Mouse (Mus musculus) left cerebral cortex, adult 11 months (tissue): Measurements from ENCODE around the gene Prrt4.

Experiments used
- DNase-seq: peaks from one replicate; pipeline ENCODE4 v3.0.0; 2022; ENCODE audit warnings: low spot score

Gene Prrt4

DNA sequence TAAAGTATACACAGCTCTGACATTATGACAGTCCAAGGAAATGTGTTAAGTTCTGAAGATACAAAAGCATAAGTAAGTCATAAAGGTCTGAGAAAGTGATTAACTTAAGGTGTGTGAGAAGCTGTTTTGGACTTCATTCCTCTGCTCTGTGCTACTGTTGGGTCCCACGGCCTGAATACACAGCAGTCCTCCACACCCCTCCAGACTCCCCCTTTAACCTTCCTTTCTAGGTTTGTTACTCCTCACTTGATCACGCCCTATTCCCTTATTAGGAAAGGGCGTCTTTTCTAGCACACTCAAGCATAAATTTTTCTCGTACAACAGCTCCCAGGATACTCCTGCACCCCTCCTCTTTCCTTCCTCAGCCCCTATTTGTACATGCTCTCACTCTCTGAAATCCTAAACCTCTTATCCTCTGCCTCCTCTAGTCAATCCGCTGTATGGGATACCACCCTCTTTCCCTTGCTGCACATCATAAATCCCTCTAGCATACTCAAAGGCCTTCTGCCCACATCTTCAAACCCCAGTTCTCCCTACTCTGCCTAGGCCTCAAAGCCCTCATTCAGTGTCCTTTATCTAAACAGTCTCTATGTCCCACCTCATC is 31.9 kb downstream of the Prrt4 start:
- no peak for DNase-seq

DNA sequence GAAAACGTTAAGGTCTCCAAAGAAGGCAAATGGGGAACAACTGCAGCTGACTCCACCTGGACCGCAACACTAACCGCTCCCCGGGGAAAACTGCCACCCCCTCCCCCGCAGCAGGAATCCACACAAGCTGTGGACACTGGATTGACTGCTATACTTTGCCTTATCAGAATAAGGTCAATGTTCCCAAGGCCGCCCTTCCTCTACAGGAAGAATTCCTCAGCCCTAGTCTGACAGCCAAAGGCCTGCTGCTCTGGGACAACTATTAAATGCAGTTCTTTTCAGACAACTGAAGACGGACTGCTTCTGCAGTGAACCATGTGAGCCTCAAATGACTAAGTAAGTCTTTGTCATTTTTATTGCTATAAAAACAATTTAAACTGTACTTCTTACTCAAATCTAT is 32.7 kb downstream of the Prrt4 start:
- DNase-seq, result no peak

DNA sequence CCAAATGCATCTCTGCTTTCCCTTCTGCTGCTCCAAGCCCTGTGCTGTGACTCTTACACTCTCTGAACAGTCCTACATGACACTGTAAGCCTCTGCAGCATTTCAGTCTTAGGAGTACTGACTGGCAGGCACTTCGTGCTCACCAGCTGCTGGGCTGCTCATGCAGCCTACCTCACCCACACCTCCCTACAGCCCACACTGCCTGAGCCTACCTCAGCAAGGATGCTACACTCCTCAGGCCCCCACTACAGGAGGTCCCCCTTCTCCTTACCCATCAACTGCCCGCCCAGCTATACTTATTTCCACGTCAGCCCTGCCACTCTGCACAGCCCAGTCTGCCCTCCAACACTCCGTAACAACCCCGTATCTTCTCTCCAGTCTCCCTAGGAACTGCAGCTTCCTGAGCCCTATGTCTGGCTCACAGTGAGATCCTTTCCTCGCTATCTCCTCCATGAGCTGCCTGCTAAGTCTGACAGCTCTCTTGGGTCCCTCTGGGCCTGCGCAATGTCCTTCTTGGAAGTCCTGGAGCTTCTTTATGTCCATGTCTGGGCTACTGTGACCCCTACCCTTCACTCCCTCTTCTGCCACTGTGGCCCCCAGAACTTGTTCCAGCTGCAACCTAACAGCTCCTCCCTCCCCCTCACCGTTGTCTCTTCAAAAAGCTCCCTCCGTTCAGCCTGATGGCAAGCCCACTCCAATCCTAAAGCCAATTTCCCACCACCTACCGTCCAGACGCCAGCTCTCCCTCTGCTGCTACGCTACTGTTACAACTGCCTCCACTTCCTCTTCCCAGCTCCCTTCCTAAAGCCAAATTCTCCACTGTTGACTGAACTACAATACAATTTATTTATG is 33.7 kb downstream of the Prrt4 start:
- DNase-seq, result no peak

DNA sequence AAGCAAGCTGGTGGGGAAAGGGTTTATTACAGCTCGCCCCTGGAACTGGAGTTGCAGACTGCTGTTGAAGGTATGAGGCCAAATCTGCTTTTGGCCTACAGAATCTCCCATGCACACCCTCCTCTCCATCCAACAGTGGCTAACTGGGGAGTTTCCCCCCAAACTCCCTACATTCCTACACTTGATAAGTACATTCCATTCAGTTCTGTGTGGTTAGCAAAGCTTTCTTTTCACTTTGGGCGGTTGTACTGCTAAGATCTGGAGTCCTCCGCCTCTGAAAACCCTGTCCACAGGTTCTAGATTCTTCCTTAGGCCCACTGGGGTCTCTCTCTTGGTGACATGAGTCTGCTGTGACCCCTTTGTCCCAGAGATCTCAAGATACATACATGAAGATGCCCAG is 34.4 kb downstream of the Prrt4 start:
- no peak for DNase-seq

DNA sequence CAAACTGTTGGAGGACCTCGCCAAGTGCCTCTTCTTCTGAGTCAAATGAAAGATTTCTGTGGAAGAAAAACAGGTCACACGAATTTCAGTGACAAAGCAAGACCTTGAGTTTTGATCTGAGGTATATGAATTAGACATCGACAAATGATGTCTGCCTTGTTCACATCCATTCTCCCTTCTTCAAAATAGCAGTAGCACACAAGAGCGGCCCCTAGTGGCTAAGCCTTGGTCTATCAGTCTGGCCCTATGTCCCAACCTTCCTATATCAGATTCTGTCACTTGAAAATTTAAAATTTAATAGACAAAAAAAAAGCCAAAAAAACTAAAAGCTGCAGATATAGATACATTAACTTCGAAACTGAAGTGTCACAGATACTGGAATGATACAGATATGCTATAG is 35.8 kb downstream of the Prrt4 start:
- DNase-seq, result peak; percentile 41

DNA sequence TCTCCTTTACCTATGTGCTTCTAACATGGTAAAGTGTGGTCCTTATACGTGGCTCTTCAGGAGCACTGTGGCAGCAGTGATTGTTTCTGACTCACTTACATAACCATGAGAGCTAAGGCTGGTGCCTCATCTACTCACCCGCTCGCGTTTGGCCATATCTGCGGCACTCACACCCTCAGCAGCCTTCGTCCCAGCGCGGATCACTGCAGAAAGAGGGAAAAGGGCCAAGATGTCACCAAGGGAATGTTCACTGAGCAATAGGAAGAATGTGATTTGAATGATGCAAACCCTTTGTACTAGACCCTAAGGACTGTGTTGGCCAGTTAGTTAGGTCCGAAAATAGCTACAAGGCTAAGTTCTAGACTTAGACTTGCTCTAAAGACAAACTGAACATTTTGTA is 41.9 kb downstream of the Prrt4 start:
- DNase-seq, result no peak

DNA sequence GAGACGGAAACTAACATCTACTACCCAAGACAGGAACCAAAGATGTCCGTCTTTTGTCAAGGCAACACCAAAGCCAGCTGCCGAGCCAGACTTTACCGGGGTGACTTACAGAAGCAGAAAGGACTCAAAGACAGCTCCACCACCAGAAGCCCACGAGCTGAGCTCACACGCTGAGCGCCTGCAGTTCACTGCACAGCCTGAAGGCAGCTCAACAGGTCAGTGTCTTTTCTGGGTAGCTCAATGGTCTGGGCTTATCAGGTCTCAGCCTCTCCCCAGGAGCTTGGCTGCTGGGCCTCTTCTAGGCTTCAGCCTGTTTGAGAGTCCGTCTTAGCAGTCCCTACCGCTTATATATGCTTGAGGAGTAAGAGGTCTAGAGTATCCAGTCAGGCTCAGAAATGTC is 46.3 kb downstream of the Prrt4 start:
- no peak for DNase-seq

DNA sequence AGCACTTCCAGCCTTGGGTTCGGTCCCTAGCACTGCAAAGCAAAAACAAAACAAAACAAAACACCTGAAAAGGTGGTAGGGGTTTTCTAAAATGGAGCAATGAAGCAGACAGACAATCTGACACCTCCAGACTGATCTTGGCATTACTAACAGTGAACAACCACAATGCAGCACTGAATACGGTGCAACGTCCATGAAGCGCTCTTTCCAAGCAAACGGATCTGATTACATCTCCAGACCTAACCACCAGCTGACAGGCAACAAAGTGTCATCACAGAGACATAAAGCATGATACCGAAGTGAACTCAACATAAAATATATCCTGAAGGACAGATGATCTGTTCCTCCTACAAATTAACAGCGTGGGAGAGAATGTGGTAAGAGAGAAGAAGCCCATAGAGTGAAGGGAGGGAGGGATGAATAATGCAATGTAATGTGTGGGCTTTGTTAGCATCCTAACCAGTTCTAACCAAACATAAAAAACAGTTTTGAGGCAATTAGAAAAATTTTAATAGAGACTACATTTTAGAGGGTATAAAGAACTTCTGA is 52.4 kb downstream of the Prrt4 start:
- DNase-seq, result no peak

DNA sequence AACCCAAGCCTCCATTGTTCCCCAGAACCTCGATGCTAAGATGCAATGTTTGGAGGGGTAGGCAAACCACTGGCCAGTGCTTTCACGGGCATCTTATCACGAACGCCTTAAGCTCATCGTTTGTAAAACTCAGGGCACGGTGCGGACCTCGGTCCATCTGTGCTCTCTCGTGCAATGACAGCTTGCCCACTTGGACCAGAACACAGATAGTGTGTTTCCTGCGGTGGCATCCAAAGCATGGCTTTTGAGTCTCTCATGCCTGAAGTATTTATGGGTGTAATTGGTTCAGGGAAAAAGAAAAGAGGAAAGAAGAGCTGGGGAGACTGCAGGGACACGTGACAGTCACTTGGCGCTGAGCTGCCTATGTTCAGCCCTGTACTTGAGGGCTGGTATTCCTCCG is 59.4 kb downstream of the Prrt4 start:
- DNase-seq, result no peak
